Mouse (Mus musculus): ENCODE measurements around the gene Exosc10.

- TF ChIP-seq ZNF384 (IDR thresholded peaks at IDR 0.05; ENCODE audit: low read depth, low read length) (no peak), ZC3H11A (IDR thresholded peaks at IDR 0.05; ENCODE audit: borderline replicate concordance, low read depth, low read length) (no peak), MAFK (IDR thresholded peaks at IDR 0.05; ENCODE audit: insufficient read depth, low read depth, low read length) (no peak)
These were observed 54.3 kb downstream of the Exosc10 start for GRCm38 (mm10) chr4:148612557-148612956.
